Mouse (Mus musculus) left cerebral cortex, postnatal 14 days (tissue): ENCODE data around the gene Tacc2. TPM values are rescaled to one million over a fixed set of nuclear protein-coding genes. Genes with fewer than 3 reads are reported as not detected.

Experiments used
- DNase-seq, 2 experiments: peaks; one replicate each; pipeline ENCODE4 v3.0.0; 2021 to 2022; ENCODE audit warnings: low spot score in 2 of 2, mixed read lengths in 1 of 2
- intact Hi-C: fragments of 180-260 bp; cut with DNase I; formaldehyde crosslinking; loops from one replicate; pipeline ENCODE4 v1.15.1; 2025
- total RNA-seq, 2 experiments: library from RNA; stranded (reverse); gene quantifications; 2 replicates each; pipeline ENCODE4 v1.2.3; 2021

Gene Tacc2
- total RNA-seq, 2 experiments from 2014 or later: 68.9 to 70.3 TPM

DNA sequence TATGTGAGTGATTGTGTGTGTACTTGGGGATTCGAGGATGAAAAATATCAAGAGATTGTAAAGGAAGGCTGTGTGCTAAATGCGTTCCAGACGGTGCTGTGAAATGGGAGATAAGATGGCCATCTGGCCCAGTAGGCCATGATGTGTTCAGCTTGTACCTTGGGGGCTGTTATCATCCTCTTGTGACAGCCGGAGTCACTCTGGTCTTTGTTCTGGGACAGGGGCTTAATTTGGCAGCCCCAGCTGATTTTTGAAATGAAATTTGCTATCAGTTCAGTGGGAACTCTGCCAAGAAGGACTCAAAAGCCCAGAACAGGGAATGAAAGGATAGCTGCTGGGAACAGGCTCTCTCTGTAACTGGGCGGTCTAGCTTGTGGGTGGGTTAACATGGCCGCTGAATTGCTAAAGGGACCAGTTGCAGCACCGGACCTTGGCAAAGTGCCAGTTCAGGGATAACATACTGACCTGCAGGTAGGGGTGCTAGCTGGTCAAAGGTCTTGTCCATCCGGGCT, 92.2 kb downstream of the Tacc2 start:
- intact Hi-C loops: no loop called here
- DNase-seq: no peak

DNA sequence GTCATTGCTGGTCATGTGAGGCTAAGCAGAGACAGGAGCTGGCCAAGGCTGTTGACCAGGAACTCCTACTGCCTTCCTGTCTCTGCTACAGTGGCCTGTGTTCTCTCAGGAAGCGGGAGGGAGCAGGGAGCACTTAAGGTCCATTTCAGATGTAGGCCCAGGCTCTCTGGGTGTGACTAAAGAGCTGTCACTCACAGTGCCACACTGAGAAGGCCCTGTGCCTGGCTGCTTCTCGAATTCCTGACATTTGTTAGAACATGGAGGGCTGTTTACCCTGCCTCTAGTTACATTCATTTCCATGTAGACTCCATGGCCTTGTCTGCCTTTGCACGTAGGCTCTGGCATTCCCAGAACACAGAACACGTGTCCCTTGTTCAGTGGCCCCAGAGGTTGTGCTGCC, 93.1 kb downstream of the Tacc2 start:
- no peak for DNase-seq
- intact Hi-C loops: loop anchor here (5.0 kb wide), 1 partner anchor 92 kb away; no protein-coding TSS in a partner anchor

DNA sequence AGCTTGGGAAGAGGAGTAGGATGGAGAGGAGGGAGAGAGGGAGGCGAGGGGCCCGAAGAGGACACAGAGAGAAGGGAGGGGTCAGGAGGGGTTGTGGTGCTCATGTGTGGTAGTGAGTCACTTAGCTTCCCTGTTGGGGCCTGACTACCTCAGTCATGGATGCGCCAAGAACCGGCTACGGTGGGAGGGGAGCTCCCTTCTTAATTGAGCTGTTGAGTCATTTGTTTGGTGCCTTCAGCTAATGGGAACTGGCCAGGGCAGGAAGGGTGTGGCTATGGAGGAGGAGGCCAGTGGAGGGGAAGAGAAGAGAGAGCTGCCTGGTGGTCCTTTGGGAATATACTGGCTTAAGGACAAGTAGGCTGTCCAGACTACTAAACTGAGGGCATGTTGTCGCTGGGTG, 94.1 kb downstream of the Tacc2 start:
- DNase-seq: no peak
- intact Hi-C loops: loop anchor here (5.0 kb wide), 1 partner anchor 91 kb away; no protein-coding TSS in a partner anchor

DNA sequence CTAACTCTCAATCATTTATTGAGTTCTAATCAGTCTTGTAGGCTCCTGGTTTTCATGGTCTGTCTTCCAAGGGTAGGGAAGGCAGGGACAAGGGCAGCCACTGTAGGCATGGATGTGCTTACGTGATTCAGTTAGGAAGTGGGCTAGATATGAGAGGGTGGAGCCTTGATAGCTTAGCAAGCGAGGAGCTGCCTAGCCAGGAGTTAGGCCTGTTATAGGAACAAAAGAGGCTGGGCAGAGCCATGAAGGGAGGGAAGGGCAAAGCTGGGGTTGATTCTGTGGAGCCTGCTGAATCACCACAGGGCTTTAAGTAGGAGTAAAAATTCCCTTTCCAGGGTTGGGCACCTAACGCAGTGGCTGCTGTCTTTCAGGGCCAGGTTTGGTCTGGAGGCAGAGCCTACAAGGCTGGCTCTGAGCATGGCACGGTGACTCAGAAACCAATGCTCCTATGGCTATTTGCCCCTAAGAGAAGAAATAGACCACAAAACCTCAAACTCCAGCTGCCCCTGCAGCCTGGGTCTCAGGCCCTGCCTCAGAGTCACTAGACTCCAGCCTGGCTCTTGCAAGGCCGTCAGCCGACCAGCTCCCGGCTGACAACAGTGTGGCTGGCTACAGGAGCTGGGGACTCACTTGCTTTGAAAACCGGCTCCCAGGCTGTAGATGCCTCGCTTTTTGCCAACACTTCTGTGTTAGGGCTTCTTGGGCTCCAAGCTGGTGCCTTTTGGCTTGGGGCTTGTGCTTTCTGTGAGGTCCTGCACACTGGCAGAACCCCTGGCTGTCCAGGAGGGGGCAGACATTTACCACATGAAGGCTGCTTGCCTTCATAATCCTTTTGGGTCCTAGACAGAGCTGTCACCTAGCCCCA, 96.2 kb downstream of the Tacc2 start:
- DNase-seq: peak; percentile 41 to 46
- intact Hi-C loops: loop anchor here (5.0 kb wide), 1 partner anchor 89 kb away; no protein-coding TSS in a partner anchor

DNA sequence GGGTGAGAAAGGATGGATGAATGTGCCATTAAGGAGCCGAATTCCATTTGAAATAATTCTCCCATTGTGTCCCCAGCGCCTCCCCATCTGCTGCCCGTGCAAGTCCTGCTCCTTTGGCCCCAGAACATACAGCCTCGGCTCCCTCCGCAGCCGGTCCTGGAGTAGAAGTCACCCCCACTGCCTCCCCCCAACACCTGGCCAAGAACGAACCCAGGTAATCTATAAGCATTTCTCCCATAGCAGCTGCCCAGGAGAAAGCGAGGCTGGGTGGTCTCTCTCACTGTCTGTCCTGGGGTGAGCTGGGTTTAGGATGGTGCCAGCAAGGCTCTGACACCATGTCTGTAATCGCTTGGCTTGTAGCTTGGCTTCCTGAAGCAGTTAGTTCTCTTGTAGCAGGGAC, 97.3 kb downstream of the Tacc2 start:
- intact Hi-C loops: loop anchor here (5.0 kb wide), 1 partner anchor 88 kb away; no protein-coding TSS in a partner anchor

DNA sequence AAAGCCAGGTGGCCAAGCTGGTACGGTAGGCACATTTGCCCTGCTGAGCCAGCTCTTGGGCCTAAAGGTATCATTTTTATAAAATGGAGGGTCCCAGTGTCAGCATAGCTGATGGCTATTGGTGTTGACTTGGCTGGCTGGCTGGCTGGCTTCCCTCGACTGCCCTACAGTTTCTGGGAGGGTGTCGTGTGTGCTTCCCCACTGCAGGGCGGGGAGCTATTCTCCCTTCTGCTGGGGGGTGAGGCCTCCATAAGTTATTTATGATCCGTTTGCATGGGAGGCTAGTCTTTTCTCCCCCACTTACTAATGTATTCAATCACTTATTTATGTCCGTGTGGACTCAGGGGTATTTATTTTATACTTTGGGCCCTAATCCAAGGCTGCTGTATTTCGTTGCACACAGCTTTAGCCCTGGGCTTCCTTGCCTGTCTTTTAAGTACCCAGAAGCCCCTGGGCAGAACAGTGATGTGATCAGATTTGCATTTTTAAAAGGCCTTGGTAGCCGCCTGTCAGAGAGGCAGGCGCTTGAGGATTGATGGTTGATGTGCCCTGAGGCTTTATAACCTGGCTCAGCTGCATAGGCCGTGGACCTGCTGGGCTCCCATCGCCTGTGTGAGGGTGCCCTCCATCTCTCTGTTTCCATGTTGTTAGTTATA, 99.8 kb downstream of the Tacc2 start:
- DNase-seq: no peak
- intact Hi-C loops: no loop called here

More for the DNA sequence above, 97.3 kb downstream of the Tacc2 start:
- no peak for DNase-seq

DNA sequence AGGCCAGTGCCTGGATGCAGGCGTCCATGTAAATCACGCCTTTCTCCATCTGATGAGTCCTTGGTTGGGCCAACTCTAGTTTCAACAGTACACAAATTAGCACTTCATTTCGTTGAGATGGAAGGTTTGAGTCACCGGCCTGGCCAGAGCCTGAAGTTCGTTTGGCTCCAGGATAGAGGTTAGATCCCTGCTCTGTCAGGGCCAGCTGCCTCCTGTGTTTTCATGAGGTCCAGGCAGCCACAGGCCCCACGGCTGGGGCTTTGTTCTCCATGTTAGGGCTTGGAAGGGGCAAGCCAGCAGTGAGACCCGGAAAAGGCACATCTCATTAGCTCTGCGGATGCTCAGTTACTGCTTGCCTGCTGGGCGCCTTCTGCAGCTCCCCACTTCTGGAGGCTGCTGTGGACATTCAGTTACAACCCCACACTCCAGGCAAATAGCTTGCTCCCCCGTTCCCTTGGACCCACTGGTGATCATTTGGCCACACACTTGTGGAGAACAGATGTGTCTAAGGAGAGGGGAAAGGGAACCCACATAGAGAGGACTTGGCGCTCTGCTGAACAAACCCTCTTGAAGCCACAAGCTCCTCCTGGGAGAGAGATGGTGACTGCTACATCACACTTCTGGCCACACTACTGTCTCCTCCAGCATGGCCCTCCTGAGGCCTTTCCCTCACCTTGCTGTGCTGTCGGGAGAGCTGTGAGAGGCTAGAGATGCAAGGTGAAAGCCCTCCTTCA, 100.5 kb downstream of the Tacc2 start:
- intact Hi-C loops: no loop called here
- no peak for DNase-seq

DNA sequence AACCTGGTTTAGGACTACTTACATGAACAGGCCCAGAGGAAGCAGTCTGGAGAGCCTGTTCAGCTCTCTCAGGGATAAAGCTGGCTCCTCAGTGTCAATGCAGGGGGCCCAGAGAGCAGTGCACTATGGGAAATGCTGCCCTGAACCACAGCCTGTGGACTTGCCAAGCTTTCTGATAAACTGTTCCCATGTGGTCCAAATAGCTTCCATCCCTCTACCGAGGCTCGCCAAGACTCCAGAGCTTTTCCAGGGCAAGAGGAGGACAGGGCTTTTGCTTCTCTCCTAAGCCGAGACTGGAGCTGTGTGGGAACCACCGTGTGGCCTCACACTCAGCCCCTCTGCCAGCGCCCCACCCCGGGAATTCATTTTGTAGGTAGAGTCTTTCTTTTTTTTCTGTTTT, 101.2 kb downstream of the Tacc2 start:
- intact Hi-C loops: no loop called here
- DNase-seq: no peak

DNA sequence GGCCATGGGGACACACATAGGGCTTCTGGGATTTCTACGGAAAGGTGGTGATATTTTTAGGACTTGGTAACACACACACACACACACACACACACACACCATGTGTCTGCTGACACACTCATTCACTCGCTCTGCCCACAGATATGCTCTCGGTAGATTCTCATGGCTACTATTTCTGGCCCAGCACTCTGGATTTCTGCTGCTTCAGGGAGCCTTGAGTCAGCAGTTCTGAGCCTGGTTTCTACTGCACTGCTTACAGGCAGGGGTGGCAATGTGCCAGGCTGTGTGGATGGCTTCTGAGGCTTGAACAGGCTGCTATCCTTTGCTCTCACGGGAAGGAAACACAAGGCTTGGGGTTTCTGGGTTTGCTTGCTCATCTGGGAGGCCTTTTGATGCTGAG, 104.6 kb downstream of the Tacc2 start:
- peak; percentile 85 to 87 for DNase-seq
- intact Hi-C loops: no loop called here

DNA sequence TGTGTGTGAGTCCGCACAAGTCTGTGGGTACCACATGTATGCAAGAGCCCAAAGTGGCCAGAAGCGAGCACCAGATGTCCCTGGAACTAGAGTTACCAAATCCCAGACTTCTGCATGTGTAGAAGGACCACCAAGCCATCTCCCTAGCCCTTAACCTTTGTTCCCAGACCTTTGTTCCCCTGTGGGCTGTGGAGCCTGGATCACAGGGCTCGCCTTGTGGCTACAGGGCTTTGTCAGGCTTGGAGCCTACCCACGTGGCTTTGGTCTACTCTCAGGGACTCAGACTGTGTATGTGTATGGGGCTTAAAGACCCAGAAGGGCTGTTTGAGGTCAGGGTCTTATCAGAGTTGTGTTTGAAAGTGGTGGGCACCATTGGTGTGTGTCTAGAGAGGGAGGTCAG, 111.4 kb downstream of the Tacc2 start:
- no peak for DNase-seq
- intact Hi-C loops: no loop called here

DNA sequence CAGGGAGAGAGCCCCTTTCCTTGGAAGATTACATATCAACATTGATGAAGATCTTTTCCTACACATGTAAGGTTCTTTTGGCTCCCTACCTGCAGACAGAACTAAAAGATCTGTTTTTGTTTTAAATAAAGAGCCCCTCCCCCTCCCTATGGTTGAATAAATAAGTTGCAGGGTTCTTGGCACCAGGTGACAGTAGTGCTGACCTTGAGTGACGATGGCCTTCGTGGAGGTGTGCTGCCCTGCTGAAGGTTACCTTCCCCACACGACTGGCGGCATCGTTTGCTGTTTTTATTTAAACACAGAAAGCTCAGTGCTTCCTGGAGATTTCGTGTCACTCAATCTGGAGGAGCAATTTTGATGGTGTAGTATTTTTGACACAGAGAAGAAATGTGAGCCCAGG, 113.6 kb downstream of the Tacc2 start:
- DNase-seq: no peak
- intact Hi-C loops: loop anchor here (5.0 kb wide), 1 partner anchor 41 kb away; no protein-coding TSS in a partner anchor

DNA sequence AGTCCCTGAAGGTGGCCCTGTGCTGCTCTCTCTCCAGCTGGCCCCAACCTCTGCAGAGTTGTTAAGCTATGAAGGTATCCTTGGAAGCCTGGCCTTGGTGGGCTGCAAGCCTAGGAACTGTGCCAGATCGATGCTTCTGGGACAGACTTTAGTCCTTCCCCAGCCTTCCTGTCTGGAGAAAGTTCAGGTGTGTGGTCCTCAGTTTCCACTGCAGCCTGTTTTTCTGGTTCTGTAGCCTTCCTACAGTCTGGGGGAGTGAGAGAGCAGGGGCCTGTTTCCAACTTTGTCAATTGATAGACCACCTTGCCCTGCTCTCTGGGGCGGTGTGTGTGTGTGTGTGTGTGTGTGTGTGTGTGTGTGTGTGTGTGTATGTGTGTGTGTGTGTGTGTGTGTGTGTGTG, 114.7 kb downstream of the Tacc2 start:
- no peak for DNase-seq
- intact Hi-C loops: loop anchor here (5.0 kb wide), 1 partner anchor 40 kb away; no protein-coding TSS in a partner anchor

DNA sequence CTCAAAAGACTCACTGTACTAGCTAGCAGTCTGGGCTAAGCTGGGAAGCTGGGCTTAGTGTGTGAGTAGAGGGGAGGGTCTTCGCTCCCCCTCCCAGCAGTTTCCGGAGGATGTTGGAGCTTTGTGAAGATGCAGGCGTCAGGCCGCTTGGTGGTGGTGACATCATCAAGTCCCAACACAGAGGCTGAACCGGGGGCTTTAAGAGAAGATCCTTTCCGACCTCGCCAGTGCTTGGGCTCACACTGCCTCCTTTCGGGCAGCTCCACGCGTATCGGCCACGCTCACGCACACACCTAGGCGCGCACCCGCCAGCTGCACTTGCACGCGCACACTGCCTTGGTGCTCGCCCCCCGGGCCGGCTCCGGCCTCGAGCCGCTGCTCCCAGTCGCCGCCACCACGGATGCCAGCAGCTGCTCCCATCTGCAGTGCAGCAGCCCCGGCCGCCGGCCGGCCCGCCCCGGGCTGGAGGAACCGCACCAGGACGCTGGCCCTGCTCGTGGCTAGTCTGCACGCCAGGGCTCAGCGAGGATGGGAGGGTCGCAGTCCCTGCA, 115.2 kb downstream of the Tacc2 start:
- DNase-seq: peak; percentile 79 to 83
- intact Hi-C loops: loop anchor here (5.0 kb wide), 1 partner anchor 40 kb away; no protein-coding TSS in a partner anchor

DNA sequence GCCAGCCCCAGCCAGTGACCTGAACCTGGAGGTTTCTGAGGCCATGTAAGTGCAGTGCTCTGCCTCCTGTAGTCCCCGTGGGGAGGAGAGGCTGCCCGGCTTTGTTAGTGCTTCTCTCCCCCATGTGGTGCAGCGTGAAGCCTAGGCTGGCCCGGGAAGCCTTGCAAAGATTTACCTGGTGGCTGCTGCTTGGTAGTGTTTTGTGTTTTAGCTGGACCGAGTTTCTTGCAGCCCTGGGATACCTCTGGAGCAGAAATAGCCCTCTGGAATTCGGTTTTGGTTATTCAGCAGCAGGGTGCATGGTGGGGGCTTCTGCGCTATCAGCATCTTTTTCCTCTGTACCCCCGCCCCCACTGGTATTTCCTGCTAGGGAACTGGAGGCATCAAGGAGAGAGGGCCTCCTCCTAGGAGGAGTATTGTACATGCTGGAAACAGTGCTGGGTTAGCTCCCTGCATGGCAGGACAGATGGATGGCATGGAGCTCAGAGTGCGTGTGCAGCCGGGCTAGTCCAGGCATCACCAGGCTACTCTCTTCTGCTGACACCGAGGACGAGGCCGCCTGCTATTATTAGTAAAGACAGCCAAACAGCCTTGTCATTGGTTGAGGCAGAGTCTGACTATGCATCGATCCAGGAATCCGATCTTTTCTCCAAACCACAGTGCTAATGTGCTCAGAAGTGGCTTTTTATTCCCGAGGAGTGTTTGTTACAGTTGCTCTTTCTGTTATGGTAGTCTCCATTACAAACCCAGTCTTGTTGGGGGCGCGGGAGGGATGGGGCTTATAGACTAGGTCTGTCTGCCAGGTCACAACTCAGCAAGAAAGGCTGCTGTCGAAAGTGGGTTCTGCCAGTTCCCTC, 115.9 kb downstream of the Tacc2 start:
- peak; percentile 54 to 59 for DNase-seq
- intact Hi-C loops: loop anchor here (5.0 kb wide), 1 partner anchor 39 kb away; no protein-coding TSS in a partner anchor

DNA sequence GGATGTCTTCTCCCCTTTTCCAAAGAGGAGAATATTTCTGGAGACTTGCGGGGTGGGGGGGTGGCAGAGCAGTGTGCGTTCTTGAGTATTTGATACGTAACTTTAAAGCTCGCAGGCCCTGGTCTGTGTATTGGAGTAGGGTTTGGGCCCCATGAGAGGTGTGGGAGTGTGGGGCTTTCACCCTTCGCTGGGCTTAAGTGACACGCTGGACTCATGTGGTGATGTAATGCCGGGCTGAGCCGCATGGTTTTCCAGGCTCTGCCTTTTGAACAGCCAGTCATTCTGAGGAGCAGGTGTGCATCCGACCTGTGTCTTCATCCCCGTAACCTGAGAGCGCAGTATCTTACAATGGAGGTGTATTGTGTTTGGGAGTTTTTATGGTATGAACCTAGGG, 116.6 kb downstream of the Tacc2 start:
- intact Hi-C loops: loop anchor here (5.0 kb wide), 1 partner anchor 39 kb away; no protein-coding TSS in a partner anchor

DNA sequence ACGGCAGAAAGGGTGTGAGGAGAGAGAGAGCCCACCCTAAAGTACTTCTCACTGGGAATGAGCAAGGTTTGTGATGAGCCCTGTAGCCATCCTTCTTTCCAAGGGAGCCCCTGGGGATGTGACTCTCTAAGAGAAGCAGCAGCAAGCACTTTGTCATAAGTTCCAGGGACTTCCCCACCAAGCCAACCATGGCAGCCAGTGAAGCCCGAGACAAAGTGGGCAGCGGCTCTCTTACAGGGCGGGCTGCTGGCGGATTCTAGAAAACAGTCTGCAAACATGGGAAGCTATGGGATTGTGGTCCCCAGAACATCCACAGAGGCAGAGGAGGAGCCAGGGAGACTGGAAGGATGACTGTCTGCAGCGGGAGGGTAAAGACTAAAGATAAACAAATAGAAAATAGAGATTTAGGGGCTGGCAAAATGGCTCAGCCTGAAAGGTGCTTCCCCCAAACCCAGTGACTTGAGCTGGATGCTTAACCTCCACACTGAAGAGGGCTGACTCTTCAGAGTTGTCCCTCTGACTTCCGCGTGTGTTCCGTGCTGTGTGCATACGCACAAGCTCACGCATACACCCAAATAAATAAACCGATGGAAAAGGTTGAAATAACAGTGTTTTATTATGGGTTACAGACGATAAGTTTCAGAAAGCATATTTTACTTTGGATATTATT, 118.6 kb downstream of the Tacc2 start:
- no peak for DNase-seq
- intact Hi-C loops: no loop called here

More for the DNA sequence above, 116.6 kb downstream of the Tacc2 start:
- DNase-seq: no peak

DNA sequence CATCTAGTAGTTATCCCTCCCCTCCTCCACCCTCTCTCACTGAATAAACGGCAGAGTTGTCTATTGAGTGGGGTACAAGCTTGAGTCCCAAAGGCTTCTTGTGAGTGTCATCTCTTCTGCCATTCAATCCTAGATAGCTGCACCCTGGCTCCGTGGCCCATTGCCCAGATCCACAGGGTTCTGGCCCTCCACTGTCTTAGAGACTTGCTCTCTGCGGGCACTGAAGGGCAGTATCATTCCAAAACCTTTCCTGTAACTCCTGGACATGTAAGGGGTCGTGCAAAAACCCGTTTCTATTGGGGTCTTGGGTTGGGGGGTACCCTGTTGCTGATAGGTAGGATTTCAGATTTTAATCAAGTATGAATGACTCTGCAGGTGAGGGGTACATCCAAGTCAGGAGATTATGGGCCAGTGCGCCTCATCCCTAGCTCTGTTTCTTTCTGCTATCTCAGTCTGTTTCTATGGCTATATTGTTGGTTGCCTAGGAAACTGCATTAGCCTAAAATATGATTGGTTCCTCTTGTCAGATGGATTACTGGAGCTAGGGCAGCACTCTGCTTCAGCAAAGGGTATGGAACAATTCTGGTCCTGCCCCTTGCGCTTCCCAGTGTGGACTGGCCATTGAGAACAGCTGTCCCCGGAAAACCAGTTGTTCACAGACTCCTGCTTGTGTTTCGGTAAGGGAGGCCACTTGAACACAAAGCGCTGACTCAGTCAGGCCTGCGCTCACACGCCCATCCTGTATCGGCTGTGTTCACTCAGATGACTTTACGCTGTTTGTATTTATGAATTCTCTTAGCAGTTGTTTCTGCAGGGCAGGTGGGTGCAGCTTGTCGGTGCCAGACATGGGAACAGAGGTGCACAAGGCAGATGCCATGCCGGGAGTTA, 119.4 kb downstream of the Tacc2 start:
- intact Hi-C loops: no loop called here
- peak; percentile 19 to 67 for DNase-seq
